Mouse (Mus musculus): Measurements from ENCODE around the gene Ppil2. TPM values are rescaled to one million over a fixed set of nuclear protein-coding genes. Genes with fewer than 3 reads are reported as not detected.

Ppil2 gene
- 10 to 100 TPM; 36.2 to 39.6 (median 38.1) TPM for total RNA-seq (2022)

DNA sequence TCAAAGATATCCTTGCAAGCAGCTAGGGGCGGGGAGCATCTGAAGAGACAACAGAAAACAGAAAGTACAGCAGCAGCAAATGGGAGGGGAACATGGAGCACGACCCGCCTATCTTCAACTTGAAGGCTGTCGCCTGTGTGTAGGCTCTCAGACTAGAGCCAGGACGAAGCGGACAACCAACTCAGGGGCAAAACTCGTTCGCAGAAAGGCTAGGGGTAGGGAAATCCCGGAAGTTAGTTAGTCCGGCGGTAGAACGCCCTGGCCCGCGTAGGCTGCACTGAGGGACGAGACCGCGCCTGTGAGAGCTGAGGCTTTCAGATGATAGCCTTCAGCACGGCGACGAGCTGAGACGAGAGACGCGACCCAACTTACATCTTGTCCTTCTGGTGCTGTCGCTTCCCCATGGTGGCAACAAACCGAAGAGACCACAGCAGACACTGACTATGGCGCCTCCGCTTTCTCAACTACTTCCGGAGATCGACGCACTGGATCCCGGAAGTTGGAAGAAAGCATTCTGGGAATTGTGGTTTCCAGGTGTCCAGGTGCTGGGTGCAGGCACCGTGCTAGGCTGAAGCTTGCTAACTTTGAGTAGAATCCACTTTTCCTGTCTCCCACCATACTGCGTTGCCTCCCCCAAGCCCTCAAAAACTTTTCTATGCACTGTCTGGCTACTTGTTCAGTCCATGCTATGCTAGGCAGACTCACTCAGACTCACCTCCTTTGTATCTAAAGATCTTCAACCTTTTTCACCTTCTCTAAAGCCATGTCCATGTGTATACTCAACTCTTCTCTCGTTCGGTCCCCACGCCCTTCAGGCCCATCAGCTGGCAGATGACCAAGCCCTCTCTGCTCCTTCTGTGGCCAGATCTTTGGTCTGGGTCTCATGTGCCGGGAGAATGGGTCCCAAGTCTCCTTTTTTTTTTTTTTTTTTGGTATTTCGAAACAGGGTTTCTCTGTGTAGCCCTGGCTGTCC is at the start of gene Ppil2:
TSS of gene Ppil2 (minus strand) at position 487 of the 973 bp plus-strand sequence.
- peak; percentile 80 for DNase-seq (ENCODE audit: low spot score)

- no peak for DNase-seq (ENCODE audit: low spot score)
Observed at GRCm38 (mm10) chr16:17154346-17154745, 43.3 kb upstream of the Ppil2 start.

- no peak for DNase-seq (ENCODE audit: low spot score)
Observed at GRCm38 (mm10) chr16:17151874-17152273, 40.8 kb upstream of the Ppil2 start.

DNA sequence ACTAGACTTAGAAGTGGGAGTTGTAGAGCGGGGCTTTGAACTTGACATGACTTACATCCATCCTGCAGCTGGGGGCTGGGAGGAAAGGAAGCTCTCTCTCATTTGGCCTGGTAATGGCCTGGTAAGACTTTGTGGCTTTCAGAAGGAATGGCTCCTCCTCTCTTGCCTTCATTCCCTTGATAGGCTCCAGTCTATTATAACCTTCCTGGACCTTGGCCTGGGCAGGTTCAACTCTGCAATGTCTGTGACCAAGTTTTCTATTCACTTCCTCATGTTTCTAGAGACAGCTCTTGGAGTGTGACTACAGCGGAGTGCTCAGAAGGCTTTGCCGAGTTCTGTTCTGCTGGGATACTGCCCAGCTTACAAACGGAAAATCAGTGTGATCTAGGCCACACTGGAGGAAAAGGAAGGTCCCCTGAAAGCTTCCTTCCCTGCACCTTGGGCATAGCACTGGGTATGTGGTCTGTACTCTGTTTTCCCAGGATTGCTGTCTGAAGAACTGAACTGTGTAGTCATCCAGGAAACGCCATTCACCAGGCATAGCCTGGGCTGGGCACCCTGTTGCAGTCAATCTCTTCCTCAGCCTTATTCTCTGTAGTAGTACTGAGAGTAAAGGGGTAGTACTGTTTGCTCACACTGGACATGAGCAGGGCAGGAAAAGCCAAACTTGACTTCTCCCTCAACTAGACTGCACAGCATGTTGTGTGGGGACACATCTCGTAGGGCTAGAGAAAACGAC is 39.6 kb upstream of the Ppil2 start:
- DNase-seq (ENCODE audit: low spot score): no peak

GRCm38 (mm10) chr16:17148084-17148483 is 37.0 kb upstream of the Ppil2 start:
- no peak for DNase-seq (ENCODE audit: low spot score)

DNA sequence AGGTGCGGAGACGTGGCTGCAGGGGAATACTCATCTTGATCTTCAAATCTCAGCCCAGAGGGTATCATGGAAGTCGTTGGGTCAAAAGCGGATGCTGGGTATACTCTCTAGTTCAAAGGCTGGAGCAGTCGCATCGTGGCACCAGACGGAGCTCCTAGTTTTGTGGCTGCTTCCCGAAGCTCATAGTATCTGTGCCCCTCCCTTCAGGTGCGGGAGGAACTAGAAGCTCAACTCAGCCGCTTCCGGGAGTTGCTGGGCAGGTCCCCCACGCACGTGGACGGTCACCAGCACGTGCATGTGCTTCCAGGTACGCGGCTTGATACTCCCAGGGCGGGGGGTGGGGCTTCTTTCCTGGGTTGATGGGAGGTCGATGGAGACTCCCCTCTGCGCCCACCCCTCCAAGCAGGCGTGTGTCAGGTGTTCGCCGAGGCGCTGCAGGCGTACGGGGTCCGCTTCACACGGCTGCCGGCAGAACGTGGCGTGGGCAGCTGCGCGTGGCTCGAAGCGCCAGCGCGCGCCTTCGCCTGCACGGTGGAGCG is 36.4 kb upstream of the Ppil2 start:
- no peak for DNase-seq (ENCODE audit: low spot score)

GRCm38 (mm10) chr16:17146772-17147235 is 35.7 kb upstream of the Ppil2 start, which contains the start of gene Ccdc116:
Ccdc116 (minus strand) TSS chr16:17147229.
- DNase-seq (ENCODE audit: low spot score): peak; percentile 62

DNA sequence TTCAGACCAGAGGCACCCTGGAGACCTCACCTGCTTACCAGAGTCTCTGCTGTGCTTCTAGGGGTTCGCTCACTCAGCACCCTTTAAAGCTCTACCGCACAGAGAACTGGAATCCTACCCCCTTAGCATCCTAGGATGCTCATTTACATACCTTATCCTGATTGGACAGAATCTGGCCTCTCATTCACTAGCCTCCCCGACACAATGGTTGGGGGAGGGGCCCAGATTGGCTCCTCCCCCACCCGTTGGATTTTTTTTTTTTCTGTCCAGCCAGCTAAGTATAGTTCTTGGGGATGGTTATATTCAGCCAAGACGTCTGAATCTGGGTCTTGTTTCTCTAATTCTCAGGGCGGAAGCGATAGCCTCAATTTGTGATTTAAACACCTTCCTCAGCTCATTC is 33.3 kb upstream of the Ppil2 start, which contains the start of gene Ydjc:
TSS of gene Ydjc (plus strand) at position 283 of the 400 bp plus-strand sequence.
- DNase-seq (ENCODE audit: low spot score): no peak

DNA sequence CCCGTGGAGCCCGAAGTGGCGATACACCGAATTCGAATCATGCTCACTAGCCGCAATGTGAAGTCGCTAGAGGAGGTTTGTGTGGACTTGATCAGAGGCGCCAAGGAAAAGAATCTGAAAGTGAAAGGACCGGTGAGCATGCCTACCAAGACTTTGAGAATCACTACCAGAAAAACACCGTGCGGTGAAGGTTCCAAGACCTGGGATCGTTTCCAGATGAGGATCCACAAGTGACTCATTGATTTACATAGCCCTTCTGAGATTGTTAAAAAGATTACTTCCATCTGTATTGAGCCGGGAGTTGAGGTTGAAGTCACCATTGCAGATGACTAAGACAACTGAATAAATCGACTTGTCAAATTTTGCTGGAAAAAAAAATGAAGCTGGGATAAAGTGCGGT is 26.3 kb upstream of the Ppil2 start:
- DNase-seq (ENCODE audit: low spot score): no peak

- no peak for DNase-seq (ENCODE audit: low spot score)
Observed at GRCm38 (mm10) chr16:17132906-17133200, 21.8 kb upstream of the Ppil2 start.

- DNase-seq (ENCODE audit: low spot score): peak; percentile 96
Observed at GRCm38 (mm10) chr16:17132089-17132905, 21.2 kb upstream of the Ppil2 start, which contains the start of gene Sdf2l1. Sdf2l1 (minus strand) TSS chr16:17132383.

GRCm38 (mm10) chr16:17131191-17132088 is 20.4 kb upstream of the Ppil2 start:
- DNase-seq (ENCODE audit: low spot score): peak; percentile 13

DNA sequence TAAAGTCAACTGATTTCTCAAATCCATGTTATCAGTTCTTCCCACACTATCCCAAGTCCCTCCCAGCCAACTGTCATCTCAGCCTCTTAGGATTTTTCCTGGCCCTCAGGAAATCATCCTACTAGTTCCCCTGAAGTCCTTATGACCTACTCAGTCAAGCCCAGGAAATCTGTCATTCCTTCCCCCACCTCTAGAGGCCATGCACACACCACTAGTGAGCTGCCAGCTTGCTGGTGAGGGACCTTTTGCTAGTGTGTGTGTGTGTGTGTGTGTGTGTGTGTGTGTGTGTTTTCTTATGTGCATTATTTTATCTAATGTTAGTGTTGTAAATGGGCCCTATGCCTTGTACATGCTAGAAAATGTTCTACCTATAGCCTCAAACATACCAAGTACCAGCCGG is 16.2 kb upstream of the Ppil2 start:
- DNase-seq (ENCODE audit: low spot score): peak; percentile 26

GRCm38 (mm10) chr16:17124871-17125520 is 13.9 kb upstream of the Ppil2 start, which contains the start of gene 2610318N02Rik:
2610318N02Rik (minus strand) TSS chr16:17125167.
- DNase-seq (ENCODE audit: low spot score): peak; percentile 25

DNA sequence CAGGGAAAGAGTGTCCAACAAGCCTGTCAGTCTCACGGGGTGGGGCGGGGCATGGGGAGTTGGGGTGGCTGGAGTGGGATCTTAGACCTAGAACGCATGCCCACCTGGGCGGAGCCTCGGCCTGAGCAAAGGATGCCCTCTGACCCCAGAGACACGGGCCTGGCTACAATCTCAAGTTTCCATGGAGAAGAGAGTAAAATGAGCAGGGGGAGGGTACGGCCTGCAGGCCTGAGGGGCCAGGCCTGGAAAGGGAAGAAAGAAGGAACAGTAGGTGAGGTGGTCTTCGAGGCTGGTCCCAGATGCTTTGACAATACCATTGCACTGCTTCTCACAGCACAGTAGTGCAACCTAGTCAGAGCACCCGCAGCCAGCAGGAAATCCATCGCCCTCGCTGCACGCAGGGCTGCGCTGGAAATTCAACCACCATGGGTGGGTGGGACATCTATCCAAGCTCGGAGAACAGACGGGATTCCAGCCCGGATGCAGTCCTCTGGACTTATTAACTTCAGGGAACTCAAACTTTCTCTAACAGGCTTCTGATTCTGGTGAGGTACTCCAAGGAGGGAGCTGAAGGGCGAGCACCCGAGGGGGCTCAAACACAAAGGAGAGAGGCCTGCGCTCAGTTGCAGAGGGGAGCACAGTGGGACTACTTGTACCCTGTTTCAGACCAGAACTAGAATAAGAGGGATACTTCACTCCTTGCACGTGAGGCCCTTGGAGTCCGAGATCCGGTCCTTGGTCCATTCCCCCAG is 13.2 kb upstream of the Ppil2 start:
- no peak for DNase-seq (ENCODE audit: low spot score)

GRCm38 (mm10) chr16:17121569-17121968 is 10.5 kb upstream of the Ppil2 start:
- DNase-seq (ENCODE audit: low spot score): no peak

GRCm38 (mm10) chr16:17117309-17117799 is 6.3 kb upstream of the Ppil2 start:
- DNase-seq (ENCODE audit: low spot score): no peak

- DNase-seq (ENCODE audit: low spot score): no peak
Observed at GRCm38 (mm10) chr16:17104600-17104999, 6.5 kb downstream of the Ppil2 start.

Data from heart, adult 8-10 months (tissue).